Comparison of ENCODE assay signal across 14 mouse cellular contexts in the genomic region with DNA sequence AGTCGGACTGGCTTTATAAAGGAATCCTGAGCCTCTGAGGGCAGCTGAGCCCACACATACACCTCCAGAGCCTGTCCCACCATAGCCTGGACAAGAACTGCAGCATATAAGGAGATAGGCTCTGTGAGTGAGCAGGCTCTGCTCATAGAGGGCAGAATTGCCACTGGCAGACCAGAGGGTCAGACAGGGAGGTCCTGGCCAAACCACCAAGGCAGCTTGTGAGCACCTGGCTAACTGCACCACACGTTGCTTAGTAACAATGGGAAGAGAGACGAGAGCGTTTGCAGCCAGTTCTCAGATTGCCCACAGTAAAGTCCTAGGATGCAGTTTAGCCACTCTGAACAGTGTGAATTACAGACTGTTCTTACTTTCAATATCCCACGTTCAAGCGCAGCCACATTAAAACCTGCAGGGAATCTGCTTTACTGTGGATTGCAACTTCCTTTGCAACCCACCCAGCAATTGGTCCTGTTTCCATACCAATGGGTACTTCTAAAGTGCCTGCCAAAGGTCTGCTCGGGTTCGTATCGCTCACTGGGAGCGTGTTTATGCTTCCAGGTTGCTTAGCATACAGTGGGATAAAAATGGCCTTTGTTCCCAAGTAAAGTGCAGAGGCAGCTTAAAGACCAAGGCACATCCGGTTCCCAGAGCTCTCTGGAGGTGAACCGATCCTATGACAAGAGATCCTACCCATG. TPM values are rescaled to one million over a fixed set of nuclear protein-coding genes. Genes with fewer than 3 reads are reported as not detected.
A peak's percentile ranks its signal among the peaks of the same experiment; 100 is the strongest.
DNase-seq lines count a peak whose midpoint lies in the region; ATAC-seq and TF ChIP-seq lines count a peak whose summit lies in the region.
"Had no signal": no experiment of that assay in that cellular context is flagged by ENCODE, and none has a peak within 500 bp of the region (broad histone marks: within the 10 kb centered on the region; RNA-seq: fewer than 3 reads in every experiment).

No protein-coding gene starts in this region.

- H3K4me3 ChIP-seq in hindbrain, embryonic 13.5 days, result no peak overlapping the region
- no peak overlapping the region for H3K4me3 ChIP-seq in hindbrain, embryonic 10.5 days
- H3K4me3 ChIP-seq in midbrain, embryonic 11.5 days (ENCODE audit: low read depth, low read length), result no peak overlapping the region
- no peak overlapping the region for H3K4me3 ChIP-seq in midbrain, embryonic 14.5 days (replicated peaks; ENCODE audit: low read depth, low read length)
- no peak overlapping the region for H3K4me3 ChIP-seq in limb, embryonic 10.5 days
- H3K4me3 ChIP-seq in small intestine, adult 2 months (ENCODE audit: low read depth, low read length), result no peak overlapping the region

- no peak for TF ChIP-seq POLR2A in small intestine, adult 2 months (IDR thresholded peaks at IDR 0.05; ENCODE audit: low read depth, low read length)

- H3K27me3 ChIP-seq in hindbrain, embryonic 13.5 days, result no peaks in the 10 kb centered on the region
- no peaks in the 10 kb centered on the region for H3K27me3 ChIP-seq in hindbrain, embryonic 10.5 days (ENCODE audit: insufficient read depth, poor library complexity, severe bottlenecking)
- no peaks in the 10 kb centered on the region for H3K27me3 ChIP-seq in midbrain, embryonic 11.5 days (ENCODE audit: control insufficient read depth, insufficient read depth, low read length)
- no peaks in the 10 kb centered on the region for H3K27me3 ChIP-seq in midbrain, embryonic 14.5 days (ENCODE audit: control insufficient read depth, insufficient read depth, low read length)
- no peaks in the 10 kb centered on the region for H3K27me3 ChIP-seq in limb, embryonic 10.5 days (ENCODE audit: low read depth, poor library complexity, severe bottlenecking)
- H3K27me3 ChIP-seq in small intestine, adult 2 months (ENCODE audit: control insufficient read depth, insufficient read depth, low read length), result no peaks in the 10 kb centered on the region
- H3K27me3 ChIP-seq: CH12.LX, Patski had no signal

- no peak for TF ChIP-seq CTCF in small intestine, adult 2 months (IDR thresholded peaks at IDR 0.05; ENCODE audit: extremely low read depth, insufficient read length, insufficient replicate concordance, low read depth, low read length)

- DNase-seq in hindbrain, embryonic 10.5 days (ENCODE audit: low spot score), result no peak
- DNase-seq in midbrain, embryonic 11.5 days (ENCODE audit: low spot score, missing footprints), result peak; percentile 81
- no peak for DNase-seq in midbrain, embryonic 14.5 days
- no peak for DNase-seq in limb, embryonic 10.5 days (ENCODE audit: low spot score)
- DNase-seq in right cerebral cortex, postnatal 25 days, result no peak
- DNase-seq: adrenal gland, adult 8-10 months; kidney, postnatal 10 days; layer of hippocampus, postnatal 36 days had no signal

- no peaks in the 10 kb centered on the region for H3K36me3 ChIP-seq in hindbrain, embryonic 13.5 days
- H3K36me3 ChIP-seq in hindbrain, embryonic 10.5 days, result no peaks in the 10 kb centered on the region
- H3K36me3 ChIP-seq in midbrain, embryonic 11.5 days (ENCODE audit: control insufficient read depth, insufficient read depth, low read length), result no peaks in the 10 kb centered on the region
- no peaks in the 10 kb centered on the region for H3K36me3 ChIP-seq in midbrain, embryonic 14.5 days (ENCODE audit: control insufficient read depth, insufficient read depth, low read length)
- H3K36me3 ChIP-seq in limb, embryonic 10.5 days, result no peaks in the 10 kb centered on the region
- H3K36me3 ChIP-seq in small intestine, adult 2 months (ENCODE audit: control insufficient read depth, insufficient read depth, low read length), result peaks cover 4% of the 10 kb centered on the region

- H3K9ac ChIP-seq in hindbrain, embryonic 13.5 days, result peak overlapping the region; percentile 36; the same call in 1 of the 2 replicates
- no peak overlapping the region for H3K9ac ChIP-seq in midbrain, embryonic 11.5 days (ENCODE audit: low read length)
- no peak overlapping the region for H3K9ac ChIP-seq in midbrain, embryonic 14.5 days (replicated peaks; ENCODE audit: low read length)
- H3K9ac ChIP-seq: liver, embryonic 14.5 days had no signal

- WGBS in hindbrain, embryonic 13.5 days, result 55% methylated on average over 12 of the region's 12 CpGs
- WGBS in hindbrain, embryonic 10.5 days, result 68% methylated on average over 12 of the region's 12 CpGs
- WGBS in midbrain, embryonic 11.5 days, result 66% methylated on average over 12 of the region's 12 CpGs
- 60% methylated on average over 12 of the region's 12 CpGs for WGBS in midbrain, embryonic 14.5 days
- 57% methylated on average over 12 of the region's 12 CpGs for WGBS in limb, embryonic 10.5 days
- 38% methylated on average over 12 of the region's 12 CpGs for WGBS in small intestine, adult 2 months

- peaks cover 32% of the 10 kb centered on the region for H3K4me1 ChIP-seq in hindbrain, embryonic 13.5 days (replicated peaks)
- peaks cover 39% of the 10 kb centered on the region for H3K4me1 ChIP-seq in hindbrain, embryonic 10.5 days (replicated peaks)
- H3K4me1 ChIP-seq in midbrain, embryonic 11.5 days (ENCODE audit: control insufficient read depth, insufficient read depth, low read length), result no peaks in the 10 kb centered on the region
- H3K4me1 ChIP-seq in midbrain, embryonic 14.5 days (ENCODE audit: control insufficient read depth, insufficient read depth, low read length), result no peaks in the 10 kb centered on the region
- peaks cover 55% of the 10 kb centered on the region for H3K4me1 ChIP-seq in limb, embryonic 10.5 days
- peaks cover 3% of the 10 kb centered on the region; the same call in 1 of the 2 replicates for H3K4me1 ChIP-seq in small intestine, adult 2 months (ENCODE audit: control insufficient read depth, insufficient read depth, insufficient read length, low read length)

- H3K27ac ChIP-seq in hindbrain, embryonic 13.5 days, result peak overlapping the region; percentile 35; the same call in 1 of the 2 replicates
- no peak overlapping the region for H3K27ac ChIP-seq in hindbrain, embryonic 10.5 days
- no peak overlapping the region for H3K27ac ChIP-seq in midbrain, embryonic 11.5 days (ENCODE audit: low read depth, low read length)
- no peak overlapping the region for H3K27ac ChIP-seq in midbrain, embryonic 14.5 days (replicated peaks; ENCODE audit: low read depth, low read length)
- peak overlapping the region; percentile 80 for H3K27ac ChIP-seq in limb, embryonic 10.5 days
- H3K27ac ChIP-seq in small intestine, adult 2 months (ENCODE audit: insufficient read depth, low read depth, low read length), result peak overlapping the region; percentile 7
- H3K27ac ChIP-seq: liver, embryonic 14.5 days had no signal

- H3K4me2 ChIP-seq in hindbrain, embryonic 13.5 days, result no peak overlapping the region
- H3K4me2 ChIP-seq in midbrain, embryonic 11.5 days, result no peak overlapping the region
- H3K4me2 ChIP-seq in midbrain, embryonic 14.5 days (ENCODE audit: low read length), result no peak overlapping the region

- no peaks in the 10 kb centered on the region for H3K9me3 ChIP-seq in hindbrain, embryonic 13.5 days
- no peaks in the 10 kb centered on the region for H3K9me3 ChIP-seq in hindbrain, embryonic 10.5 days
- H3K9me3 ChIP-seq in midbrain, embryonic 11.5 days (ENCODE audit: control insufficient read depth, low read length), result no peaks in the 10 kb centered on the region
- no peaks in the 10 kb centered on the region for H3K9me3 ChIP-seq in midbrain, embryonic 14.5 days (ENCODE audit: control insufficient read depth, low read length)
- no peaks in the 10 kb centered on the region for H3K9me3 ChIP-seq in limb, embryonic 10.5 days (replicated peaks)

- ATAC-seq in hindbrain, embryonic 13.5 days (ENCODE audit: low FRiP score), result no peak
- no peak for ATAC-seq in midbrain, embryonic 11.5 days (ENCODE audit: low FRiP score)
- ATAC-seq in midbrain, embryonic 14.5 days (ENCODE audit: low FRiP score, low TSS enrichment), result no peak
- ATAC-seq: Patski had no signal

RNA-seq across cellular contexts. Expression of a gene that starts 15.1 kb away (rescaled TPM):
- 2.2 and 2.3 TPM in 2 replicates for polyA plus RNA-seq in hindbrain, embryonic 13.5 days (2015; fragmentation: Nextera tagmentation; extraction: Ambion mirVana)
- polyA plus RNA-seq in hindbrain, embryonic 10.5 days (2016; fragmentation: Nextera tagmentation; extraction: Ambion mirVana), result 1.8 and 2.0 TPM in 2 replicates
- 1.7 and 2.3 TPM in 2 replicates for polyA plus RNA-seq in midbrain, embryonic 11.5 days (2014; fragmentation: Nextera tagmentation; extraction: Ambion mirVana)
- polyA plus RNA-seq in midbrain, embryonic 14.5 days (2014; fragmentation: Nextera tagmentation; extraction: Ambion mirVana), result 1.1 and 2.7 TPM in 2 replicates
- 1.1 and 2.0 TPM in 2 replicates for polyA plus RNA-seq in limb, embryonic 10.5 days (2016; fragmentation: Nextera tagmentation; extraction: Ambion mirVana)
- polyA plus RNA-seq in small intestine, adult 2 months (2012; rRNA removed), result 21.3 and 25.6 TPM in 2 replicates

RNA-seq across cellular contexts. Expression of a gene that starts 37.8 kb away (rescaled TPM):
- 9.3 and 13.2 TPM in 2 replicates for polyA plus RNA-seq in hindbrain, embryonic 13.5 days (2015; fragmentation: Nextera tagmentation; extraction: Ambion mirVana)
- polyA plus RNA-seq in hindbrain, embryonic 10.5 days (2016; fragmentation: Nextera tagmentation; extraction: Ambion mirVana), result 6.5 and 10.1 TPM in 2 replicates
- 3.0 and 3.7 TPM in 2 replicates for polyA plus RNA-seq in midbrain, embryonic 11.5 days (2014; fragmentation: Nextera tagmentation; extraction: Ambion mirVana)
- 7.6 and 9.8 TPM in 2 replicates for polyA plus RNA-seq in midbrain, embryonic 14.5 days (2014; fragmentation: Nextera tagmentation; extraction: Ambion mirVana)
- 0.53 and 0.65 TPM in 2 replicates for polyA plus RNA-seq in limb, embryonic 10.5 days (2016; fragmentation: Nextera tagmentation; extraction: Ambion mirVana)
- 0.41 and 0.51 TPM in 2 replicates for polyA plus RNA-seq in small intestine, adult 2 months (2012; rRNA removed)
- polyA plus RNA-seq: heart, embryonic 14.5 days; liver, embryonic 14.5 days; Patski had no signal

Comparison
In these comparisons a context has a peak if more than half of its experiments do, and no peak if none do; other contexts are left out.
1. H3K27ac ChIP-seq: peak in hindbrain, embryonic 13.5 days (single experiment), limb, embryonic 10.5 days (single experiment) and small intestine, adult 2 months (single experiment); none in hindbrain, embryonic 10.5 days (single experiment), midbrain, embryonic 11.5 days (single experiment) and midbrain, embryonic 14.5 days (single experiment).